Mouse (Mus musculus) limb, embryonic 13.5 days (tissue): ENCODE results near the gene Arhgef25. TPM values are rescaled to one million over a fixed set of nuclear protein-coding genes. Genes with fewer than 3 reads are reported as not detected.
"Not testable (repeated sequence)": the region's sequence is repeated elsewhere in the genome, so short reads cannot be mapped to it uniquely, and the experiment has no call there.

Source experiments
- ATAC-seq: fragments of 200-750 bp; cut with Nextera tagmentation; 2 replicates; pipeline ENCODE4 v1.8.0; 2017; ENCODE audit warnings: low read depth, moderate number of reproducible peaks, moderate TSS enrichment; ENCODE audit not compliant: low FRiP score
- H3K27ac ChIP-seq: fragments of 300-500 bp; sonication (generic); 2 replicates; pipeline ENCODE4 v1.5.1; 2015; ENCODE audit warnings: inconsistent platforms, mild to moderate bottlenecking, moderate library complexity
- H3K27me3 ChIP-seq: fragments of 300-500 bp; sonication (generic); 2 replicates; pipeline ENCODE4 v1.6.1; 2015; ENCODE audit warnings: mild to moderate bottlenecking, inconsistent platforms
- H3K36me3 ChIP-seq: fragments of 300-500 bp; sonication (generic); 2 replicates; pipeline ENCODE4 v1.6.1; 2015; ENCODE audit warnings: inconsistent platforms, mild to moderate bottlenecking, moderate library complexity
- H3K4me1 ChIP-seq: fragments of 300-500 bp; sonication (generic); 2 replicates; pipeline ENCODE4 v1.6.1; 2015; ENCODE audit warnings: inconsistent platforms
- H3K4me2 ChIP-seq: fragments of 300-500 bp; sonication (generic); replicated peaks from 2 replicates; pipeline ENCODE4 v1.6.1; 2015; ENCODE audit warnings: inconsistent platforms, mild to moderate bottlenecking, moderate library complexity
- H3K4me3 ChIP-seq: fragments of 300-500 bp; sonication (generic); 2 replicates; pipeline ENCODE4 v1.5.1; 2015; ENCODE audit warnings: moderate library complexity, mild to moderate bottlenecking, inconsistent platforms
- H3K9ac ChIP-seq: fragments of 300-500 bp; sonication (generic); 2 replicates; pipeline ENCODE4 v1.6.1; 2015; ENCODE audit warnings: mild to moderate bottlenecking, inconsistent platforms
- H3K9me3 ChIP-seq: fragments of 300-500 bp; sonication (generic); 2 replicates; pipeline ENCODE4 v1.6.1; 2016; ENCODE audit warnings: inconsistent platforms
- WGBS: fragments of 180-500 bp; shearing (Covaris S2); methylation state at CpG from one replicate; pipeline ENCODE4 v1.1.7; 2015; 5-methylcytosine and 5-hydroxymethylcytosine counted together
- polyA plus RNA-seq: library from polyadenylated mRNA; unstranded; fragments of >200 nt; fragmentation: Nextera tagmentation; extraction: Ambion mirVana; gene quantifications from 2 replicates; pipeline ENCODE4 v1.2.1, GENCODE M21; 2015

Arhgef25 gene
- polyA plus RNA-seq, 1 experiment from 2014 or later: 111 TPM

DNA sequence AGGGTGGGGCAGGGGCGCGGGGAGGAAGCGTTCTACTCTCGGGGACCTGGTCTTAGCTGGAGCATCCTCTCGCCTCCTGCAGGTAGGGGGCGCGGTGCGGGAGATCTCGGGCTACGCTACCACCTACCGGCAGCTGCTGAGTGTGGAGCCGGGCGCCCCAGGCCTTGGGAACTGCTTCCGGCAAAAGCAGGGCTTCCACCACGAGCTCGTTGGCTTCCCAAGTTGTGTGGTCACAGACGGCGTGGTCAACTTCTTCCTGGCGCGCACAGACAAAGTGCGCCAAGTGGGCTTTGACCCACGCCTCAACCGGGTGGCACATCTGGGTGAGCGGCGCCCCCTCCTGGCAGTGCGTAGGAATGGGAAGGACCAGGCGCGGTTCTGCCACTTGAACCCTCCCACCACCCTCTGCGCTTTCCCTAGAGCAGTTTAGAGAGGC, 19.0 kb downstream of the Arhgef25 start:
- peak overlapping the region; percentile 42 for H3K4me3 ChIP-seq
- ATAC-seq: peak; percentile 77
- peak overlapping the region; percentile 10; the same call in 1 of the 2 replicates for H3K9ac ChIP-seq
- H3K4me1 ChIP-seq: peaks cover 23% of the 10 kb centered on the region
- no peak overlapping the region for H3K27ac ChIP-seq
- H3K9me3 ChIP-seq: no peaks in the 10 kb centered on the region
- H3K4me2 ChIP-seq: peak overlapping the region; percentile 68
- H3K27me3 ChIP-seq: peaks cover 64% of the 10 kb centered on the region
- 1% methylated on average over 29 of the region's 29 CpGs for WGBS
- H3K36me3 ChIP-seq: no peaks in the 10 kb centered on the region

DNA sequence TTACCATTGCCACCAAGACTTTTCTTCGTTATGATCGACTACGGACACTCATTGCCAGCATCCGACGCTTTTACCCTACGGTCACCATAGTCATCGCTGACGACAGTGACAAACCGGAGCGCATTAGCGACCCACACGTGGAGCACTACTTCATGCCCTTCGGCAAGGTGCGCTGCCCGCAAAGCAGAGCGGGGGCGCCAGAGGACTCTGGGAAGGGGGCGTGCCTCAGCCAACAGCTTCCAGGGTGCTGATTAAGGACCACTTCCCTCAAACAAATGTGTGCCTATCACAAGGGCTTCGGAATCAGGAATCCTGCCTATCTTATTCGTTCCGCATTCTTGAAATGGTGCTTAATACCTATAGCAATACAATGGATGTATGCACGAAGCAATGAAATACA, 19.9 kb downstream of the Arhgef25 start:
- H3K27me3 ChIP-seq: peaks cover 72% of the 10 kb centered on the region
- no peak overlapping the region for H3K27ac ChIP-seq
- H3K4me1 ChIP-seq: peaks cover 30% of the 10 kb centered on the region
- H3K4me2 ChIP-seq: peak overlapping the region; percentile 68
- H3K9ac ChIP-seq: peak overlapping the region; percentile 10; the same call in 1 of the 2 replicates
- ATAC-seq: no peak
- H3K4me3 ChIP-seq: peak overlapping the region; percentile 42
- no peaks in the 10 kb centered on the region for H3K9me3 ChIP-seq
- 2% methylated on average over 22 of the region's 22 CpGs for WGBS
- no peaks in the 10 kb centered on the region for H3K36me3 ChIP-seq

DNA sequence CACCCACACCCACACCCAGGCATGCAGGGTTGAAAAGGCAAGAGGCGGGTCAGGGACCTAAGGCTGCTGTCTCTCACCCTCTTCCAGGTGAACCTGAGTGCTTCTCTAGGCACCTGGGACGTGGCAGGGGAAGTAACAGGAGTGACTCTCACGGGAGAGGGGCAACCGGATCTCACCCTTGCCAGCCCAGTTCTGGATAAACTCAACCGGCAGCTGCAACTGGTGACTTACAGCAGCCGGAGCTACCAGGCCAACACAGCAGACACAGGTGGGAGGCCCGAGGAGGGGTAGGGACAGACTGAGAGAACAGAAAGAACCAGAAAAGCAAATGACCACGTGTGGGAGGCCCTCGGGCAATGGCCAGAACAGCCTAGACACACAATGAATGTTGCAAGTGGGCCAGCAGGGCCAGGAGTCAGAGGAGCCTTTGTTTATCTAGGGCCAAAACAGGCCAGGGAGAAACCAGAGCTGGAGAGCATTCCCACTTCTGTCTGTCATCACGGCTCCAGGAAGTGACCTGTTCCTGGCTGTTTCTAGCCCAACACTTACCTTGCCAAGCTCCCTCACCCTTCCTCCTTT, 22.2 kb downstream of the Arhgef25 start:
- no peak overlapping the region for H3K4me3 ChIP-seq
- peaks cover 92% of the 10 kb centered on the region for H3K27me3 ChIP-seq
- no peak overlapping the region for H3K27ac ChIP-seq
- H3K36me3 ChIP-seq: no peaks in the 10 kb centered on the region
- peaks cover 30% of the 10 kb centered on the region for H3K4me1 ChIP-seq
- no peaks in the 10 kb centered on the region for H3K9me3 ChIP-seq
- no peak for ATAC-seq
- WGBS: 19% methylated on average over 10 of the region's 10 CpGs
- no peak overlapping the region for H3K9ac ChIP-seq
- H3K4me2 ChIP-seq: no peak overlapping the region

DNA sequence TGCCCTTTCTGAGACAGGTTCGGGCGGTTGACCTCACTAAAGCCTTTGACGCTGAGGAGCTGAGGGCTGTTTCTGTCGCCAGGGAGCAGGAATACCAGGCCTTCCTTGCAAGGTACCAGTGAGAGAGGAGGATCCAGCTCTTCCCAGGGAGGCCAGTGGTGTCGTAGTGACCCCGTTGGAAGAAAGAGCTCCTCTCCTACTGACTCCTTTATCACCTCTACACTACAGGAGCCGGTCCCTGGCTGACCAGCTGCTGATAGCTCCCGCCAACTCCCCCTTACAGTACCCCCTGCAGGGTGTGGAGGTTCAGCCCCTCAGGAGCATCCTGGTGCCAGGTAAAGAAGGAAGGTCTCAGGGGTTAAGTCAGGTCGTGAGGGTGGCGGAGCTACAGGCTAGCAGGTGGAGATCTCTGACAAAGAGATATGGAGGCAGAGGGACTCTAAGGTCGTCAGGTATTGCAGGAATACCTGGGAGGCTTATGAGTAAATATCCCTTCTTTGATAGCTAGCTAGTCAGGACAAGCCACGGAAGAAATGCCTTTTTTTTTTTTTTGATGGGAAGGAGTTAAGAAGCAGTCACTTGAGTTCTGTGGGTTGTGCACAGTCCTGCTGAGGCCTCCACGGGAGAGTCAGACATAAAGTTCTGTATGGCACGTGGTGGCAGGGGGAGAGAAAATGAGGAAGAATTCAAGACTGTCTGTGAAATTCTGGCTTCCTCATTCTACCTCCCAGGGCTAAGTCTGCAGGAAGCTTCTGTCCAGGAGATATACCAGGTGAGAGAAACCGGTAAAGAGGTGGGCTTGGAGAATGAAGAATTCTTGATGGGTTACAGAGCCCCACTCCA, 22.9 kb downstream of the Arhgef25 start:
- peaks cover 89% of the 10 kb centered on the region for H3K27me3 ChIP-seq
- no peaks in the 10 kb centered on the region for H3K36me3 ChIP-seq
- H3K9me3 ChIP-seq: no peaks in the 10 kb centered on the region
- H3K27ac ChIP-seq: no peak overlapping the region
- H3K4me3 ChIP-seq: peak overlapping the region; percentile 65
- peak overlapping the region; percentile 100 for H3K4me2 ChIP-seq
- H3K9ac ChIP-seq: no peak overlapping the region
- WGBS: 22% methylated on average over 15 of the region's 15 CpGs
- no peak for ATAC-seq
- peaks cover 30% of the 10 kb centered on the region for H3K4me1 ChIP-seq

DNA sequence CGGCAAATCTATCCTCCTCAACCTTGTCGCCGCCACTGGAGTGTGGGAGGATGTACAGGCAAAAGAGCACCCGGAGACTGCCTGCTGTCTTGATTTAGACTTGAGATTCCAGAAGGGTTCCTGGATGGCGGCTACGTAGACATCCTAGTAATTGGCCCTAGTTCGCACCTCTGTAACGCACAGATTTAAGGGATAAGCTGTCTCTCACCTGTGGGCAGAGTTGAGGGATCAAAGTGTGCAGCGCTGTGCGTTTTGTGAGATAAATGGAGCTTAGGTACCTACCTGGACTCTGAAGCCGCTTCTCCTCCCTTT, 23.5 kb downstream of the Arhgef25 start:
- H3K36me3 ChIP-seq: no peaks in the 10 kb centered on the region
- peaks cover 30% of the 10 kb centered on the region for H3K4me1 ChIP-seq
- H3K27me3 ChIP-seq: peaks cover 83% of the 10 kb centered on the region
- H3K4me3 ChIP-seq: peak overlapping the region; percentile 65
- H3K9me3 ChIP-seq: no peaks in the 10 kb centered on the region
- 5% methylated on average over 11 of the region's 11 CpGs for WGBS
- H3K27ac ChIP-seq: no peak overlapping the region
- H3K4me2 ChIP-seq: peak overlapping the region; percentile 100
- H3K9ac ChIP-seq: peak overlapping the region; percentile 76
- ATAC-seq: no peak; the same call in 1 of the 2 replicates

DNA sequence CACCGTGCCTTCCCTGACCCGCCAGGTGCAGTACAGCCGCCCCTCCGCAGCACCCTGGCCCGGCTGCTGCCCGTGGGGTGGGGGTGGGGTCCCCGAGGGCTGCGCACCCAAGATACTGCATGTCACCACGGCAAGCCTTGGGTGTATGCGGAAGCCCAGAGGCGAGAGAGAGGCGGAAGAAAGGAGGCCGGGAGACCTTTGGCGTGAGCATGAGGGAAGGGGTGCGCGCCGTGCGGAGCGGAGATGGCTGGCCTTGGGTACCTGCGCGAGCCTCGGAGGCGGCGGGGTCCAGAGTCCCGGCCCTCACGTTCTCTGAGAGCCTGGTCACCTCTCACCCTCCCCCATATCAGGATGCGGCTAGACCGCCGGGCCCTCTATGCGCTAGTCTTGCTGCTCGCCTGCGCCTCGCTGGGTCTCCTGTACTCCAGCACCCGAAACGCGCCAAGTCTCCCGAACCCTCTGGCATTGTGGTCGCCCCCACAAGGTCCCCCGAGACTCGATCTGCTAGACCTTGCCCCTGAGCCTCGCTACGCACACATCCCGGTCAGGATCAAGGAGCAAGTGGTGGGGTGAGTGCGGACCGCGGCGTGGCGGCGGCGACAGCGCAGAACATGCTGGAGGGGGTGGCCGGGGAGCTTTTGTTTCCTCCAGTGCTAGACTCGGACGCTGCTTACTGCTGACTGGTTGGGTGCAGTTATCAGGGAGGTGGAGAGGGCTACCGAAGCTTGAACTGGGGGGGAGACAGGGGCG, 24.1 kb downstream of the Arhgef25 start:
- Histone ChIP-seq H3K9me3 (no peaks in the 10 kb centered on the region), H3K4me3 (peak overlapping the region; percentile 65), H3K9ac (peak overlapping the region; percentile 76), H3K27me3 (peaks cover 78% of the 10 kb centered on the region), H3K4me2 (peak overlapping the region; percentile 100), H3K27ac (no peak overlapping the region), H3K4me1 (peaks cover 27% of the 10 kb centered on the region), H3K36me3 (no peaks in the 10 kb centered on the region)
- ATAC-seq: peak; percentile 22
- WGBS: under 1% methylated on average over 55 of the region's 56 CpGs

DNA sequence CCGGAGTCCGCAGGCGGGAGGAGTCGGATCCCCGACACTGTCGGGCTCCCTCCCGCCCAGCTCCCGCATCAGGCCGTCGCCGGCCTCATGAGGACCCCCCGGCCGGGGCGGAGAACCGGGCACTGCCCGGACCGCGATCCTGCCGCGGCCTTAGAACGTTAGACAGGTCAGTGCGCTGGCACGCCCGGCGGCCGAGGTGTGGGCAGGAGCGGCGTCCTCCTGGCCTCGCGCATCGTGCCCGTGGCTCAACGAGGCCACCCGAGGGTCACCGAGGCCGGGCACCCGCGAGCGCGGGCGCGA, 24.6 kb downstream of the Arhgef25 start:
- Histone ChIP-seq H3K27ac (no peak overlapping the region), H3K4me2 (peak overlapping the region; percentile 100)
- ATAC-seq: no peak; the same call in 1 of the 2 replicates

DNA sequence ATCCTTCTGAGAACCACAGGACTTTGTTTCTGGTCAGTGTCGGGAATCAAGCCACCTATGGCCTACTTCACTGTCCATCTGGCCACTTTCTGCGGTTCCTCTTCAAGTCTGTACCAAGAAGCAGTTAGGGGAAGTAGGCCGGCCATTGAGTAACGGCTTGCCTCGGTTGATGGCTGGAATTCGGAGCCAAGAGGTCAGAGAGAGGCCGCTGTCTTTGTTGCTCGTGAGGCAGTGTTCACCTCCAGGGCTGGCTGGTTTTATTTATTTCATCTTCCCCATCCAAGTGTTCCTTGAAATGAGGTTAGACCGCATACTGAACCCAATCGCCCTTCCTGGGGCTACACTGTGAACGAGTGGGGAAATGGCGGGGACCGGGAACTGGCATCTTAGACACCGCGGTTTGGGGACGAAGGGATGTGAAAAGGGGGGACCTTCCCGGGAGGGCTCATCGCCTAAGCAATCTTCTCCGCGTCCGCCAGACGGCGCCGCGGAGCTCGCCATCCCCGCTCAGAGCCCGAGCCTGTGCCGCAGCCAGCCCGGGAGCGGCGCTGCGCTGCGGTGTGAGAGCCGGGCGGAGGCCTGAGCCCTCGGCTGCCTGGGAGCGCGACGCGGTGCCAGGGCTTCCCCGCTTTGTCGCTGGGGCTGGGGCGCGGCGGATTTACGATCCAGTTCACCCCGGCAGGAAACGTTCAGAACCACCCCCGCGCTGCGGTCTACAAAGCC, 25.1 kb downstream of the Arhgef25 start, which contains the start of gene B4galnt1:
TSS of gene B4galnt1 (plus strand) at position 595 of the 723 bp plus-strand sequence.
- Histone ChIP-seq H3K36me3 (no peaks in the 10 kb centered on the region), H3K4me3 (peak within 1 kb of the TSS; percentile 65), H3K9me3 (no peaks in the 10 kb centered on the region), H3K4me1 (peaks cover 17% of the 10 kb centered on the region), H3K27ac (no peak within 1 kb of the TSS), H3K9ac (peak within 1 kb of the TSS; percentile 76), H3K27me3 (peaks cover 72% of the 10 kb centered on the region), H3K4me2 (peak within 1 kb of the TSS; percentile 100)
- WGBS: 3% methylated on average over 52 of the region's 52 CpGs
- ATAC-seq: peak; percentile 83

More for the DNA sequence above, 24.6 kb downstream of the Arhgef25 start:
- 1% methylated on average over 40 of the region's 42 CpGs for WGBS
- Histone ChIP-seq H3K27me3 (peaks cover 75% of the 10 kb centered on the region), H3K9ac (peak overlapping the region; percentile 76), H3K4me1 (peaks cover 22% of the 10 kb centered on the region), H3K4me3 (peak overlapping the region; percentile 65), H3K9me3 (no peaks in the 10 kb centered on the region), H3K36me3 (no peaks in the 10 kb centered on the region)

DNA sequence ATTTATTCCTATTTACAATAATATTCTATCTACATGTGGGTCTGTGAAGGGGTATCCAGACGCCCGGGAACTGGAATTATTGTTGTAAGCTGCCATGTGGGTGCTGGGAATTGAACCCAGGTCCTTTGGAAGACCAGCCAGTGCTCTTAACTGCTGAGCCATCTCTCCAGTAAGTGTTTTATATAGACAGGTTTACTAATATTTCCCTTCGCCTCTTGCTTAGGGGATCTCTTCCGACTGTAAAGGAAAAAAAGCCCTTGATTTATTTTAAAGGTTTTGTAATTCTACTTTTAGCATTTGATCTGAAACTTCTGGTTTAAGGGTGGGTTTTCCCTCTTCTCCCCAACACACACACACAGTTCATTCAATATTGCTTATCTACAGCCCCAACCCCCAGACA, 25.7 kb downstream of the Arhgef25 start:
- no peak overlapping the region for H3K27ac ChIP-seq
- 92% methylated on average over 4 of the region's 4 CpGs for WGBS
- H3K4me1 ChIP-seq: peaks cover 15% of the 10 kb centered on the region
- no peaks in the 10 kb centered on the region for H3K9me3 ChIP-seq
- no peaks in the 10 kb centered on the region for H3K36me3 ChIP-seq
- H3K4me3 ChIP-seq: 0 out of 2 replicates have a peak overlapping the region, but pooled peaks have one; percentile 65
- H3K4me2 ChIP-seq: peak overlapping the region; percentile 100
- ATAC-seq: no peak
- H3K9ac ChIP-seq: no peak overlapping the region
- H3K27me3 ChIP-seq: peaks cover 66% of the 10 kb centered on the region

DNA sequence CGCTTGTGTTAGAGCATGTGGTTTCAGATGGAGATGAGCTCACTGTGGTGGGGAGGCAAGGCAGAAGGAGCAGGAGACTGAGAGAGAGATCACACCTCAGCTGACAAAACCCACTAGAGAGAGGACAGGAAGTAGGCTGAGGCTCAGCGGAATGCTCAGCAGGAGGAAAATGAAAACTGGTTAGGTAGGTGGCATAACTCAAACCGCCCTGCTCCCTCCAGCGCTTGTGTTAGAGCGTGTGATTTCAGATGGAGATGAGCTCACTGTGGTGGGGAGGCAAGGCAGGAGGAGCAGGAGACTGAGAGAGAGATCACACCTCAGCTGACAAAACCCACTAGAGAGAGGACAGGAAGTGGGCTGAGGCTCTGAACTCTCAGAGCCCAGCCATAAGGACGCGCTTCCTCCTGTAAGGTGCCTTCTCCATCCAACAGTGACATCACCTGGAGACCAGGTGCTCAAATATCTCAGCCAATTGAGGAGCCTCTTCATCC, 27.1 kb downstream of the Arhgef25 start:
- not testable (repeated sequence) for H3K9me3 ChIP-seq, H3K4me3 ChIP-seq, ATAC-seq, H3K4me2 ChIP-seq, H3K27ac ChIP-seq, H3K36me3 ChIP-seq, H3K9ac ChIP-seq
- 45% methylated on average over 7 of the region's 7 CpGs for WGBS
- Histone ChIP-seq H3K27me3 (peaks cover 52% of the 10 kb centered on the region), H3K4me1 (peaks cover 15% of the 10 kb centered on the region)

DNA sequence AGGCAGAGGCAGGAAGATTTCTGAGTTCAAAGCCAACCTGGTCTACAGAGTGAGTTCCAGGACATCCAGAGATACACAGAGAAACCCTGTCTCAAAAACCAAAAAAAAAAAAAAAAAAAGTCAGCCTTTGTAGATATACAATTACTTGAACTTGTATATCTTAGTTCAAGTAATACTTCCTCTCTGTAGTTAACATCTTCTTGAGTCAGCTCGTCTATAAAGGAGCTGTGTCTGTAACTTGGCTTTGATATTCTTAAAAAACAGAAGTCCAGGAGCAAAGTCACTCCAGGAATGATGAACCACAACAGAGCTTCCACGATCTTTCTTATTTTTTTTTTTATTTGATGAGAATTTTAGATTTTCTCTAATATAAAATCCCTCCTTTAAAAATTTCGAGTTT, 29.2 kb downstream of the Arhgef25 start:
- ATAC-seq: no peak
- no peaks in the 10 kb centered on the region for H3K9me3 ChIP-seq
- H3K4me2 ChIP-seq: no peak overlapping the region
- H3K4me3 ChIP-seq: no peak overlapping the region
- peaks cover 5% of the 10 kb centered on the region for H3K4me1 ChIP-seq
- peaks cover 32% of the 10 kb centered on the region for H3K27me3 ChIP-seq
- no peak overlapping the region for H3K9ac ChIP-seq
- 75% methylated on average over 3 of the region's 3 CpGs for WGBS
- H3K27ac ChIP-seq: no peak overlapping the region
- no peaks in the 10 kb centered on the region for H3K36me3 ChIP-seq
